Comparison of ENCODE assay signal across 8 mouse cellular contexts in genomic region chr5:111059140-111059921, GRCm38 (mm10).
A peak's percentile ranks its signal among the peaks of the same experiment; 100 is the strongest.
DNase-seq lines count a peak whose midpoint lies in the region; ATAC-seq lines count a peak whose summit lies in the region.

No protein-coding gene starts in this region.

- H3K9ac ChIP-seq in midbrain, embryonic 13.5 days (replicated peaks): no peak overlapping the region

- ATAC-seq in midbrain, embryonic 13.5 days: no peak
- ATAC-seq in hematopoietic stem cell, adult 5-6 weeks (replicated peaks in 1 of 2; ENCODE audit: insufficient read depth in 1 of 2, low FRiP score in 2 of 2, low TSS enrichment in 1 of 2, low read depth in 1 of 2, poor library complexity in 2 of 2, severe bottlenecking in 2 of 2): peak; percentile 39 to 42; a peak in 3 of 4 replicates

- DNase-seq in adrenal gland, postnatal 14 days: peak; percentile 50
- no peak for DNase-seq in adrenal gland, adult 18-20 months (ENCODE audit: low spot score in 2 of 2)
- DNase-seq in midbrain, embryonic 10.5 days (ENCODE audit: low spot score): no peak
- peak; percentile 61 for DNase-seq in thymus, postnatal 25 days
- DNase-seq in testis, postnatal 14 days (ENCODE audit: low spot score): no peak
- DNase-seq in left cerebral cortex, postnatal 14 days (ENCODE audit: low spot score in 2 of 2): no peak

- no peak overlapping the region for H3K4me2 ChIP-seq in midbrain, embryonic 13.5 days (replicated peaks)

- H3K36me3 ChIP-seq in midbrain, embryonic 13.5 days: no peaks in the 10 kb centered on the region
- no peaks in the 10 kb centered on the region for H3K36me3 ChIP-seq in midbrain, embryonic 10.5 days

- intact Hi-C loops in left cerebral cortex, postnatal 14 days (cut with DNase I): no loop called here

- no peak overlapping the region for H3K4me3 ChIP-seq in midbrain, embryonic 13.5 days (replicated peaks)
- no peak overlapping the region for H3K4me3 ChIP-seq in midbrain, embryonic 10.5 days

- H3K4me1 ChIP-seq in midbrain, embryonic 13.5 days (replicated peaks): peaks cover 63% of the 10 kb centered on the region
- H3K4me1 ChIP-seq in midbrain, embryonic 10.5 days: peaks cover 58% of the 10 kb centered on the region

- H3K9me3 ChIP-seq in midbrain, embryonic 13.5 days: no peaks in the 10 kb centered on the region
- H3K9me3 ChIP-seq in midbrain, embryonic 10.5 days (replicated peaks): no peaks in the 10 kb centered on the region

- 80% methylated on average over 11 of the region's 11 CpGs for WGBS in midbrain, embryonic 13.5 days
- WGBS in midbrain, embryonic 10.5 days: 84% methylated on average over 11 of the region's 11 CpGs

- 0 out of 2 replicates have a peak overlapping the region, but pooled peaks have one; percentile 25 for H3K27ac ChIP-seq in midbrain, embryonic 13.5 days
- H3K27ac ChIP-seq in midbrain, embryonic 10.5 days (replicated peaks): no peak overlapping the region

- no peaks in the 10 kb centered on the region for H3K27me3 ChIP-seq in midbrain, embryonic 13.5 days
- 0 out of 2 replicates have a peak, but pooled peaks cover 8% of the 10 kb centered on the region for H3K27me3 ChIP-seq in midbrain, embryonic 10.5 days (ENCODE audit: low read depth, poor library complexity, severe bottlenecking)

Comparison
In these comparisons a context has a peak if more than half of its experiments do, and no peak if none do; other contexts are left out.
1. DNase-seq: peak in adrenal gland, postnatal 14 days (single experiment) and thymus, postnatal 25 days (single experiment); none in adrenal gland, adult 18-20 months (0 of 2), midbrain, embryonic 10.5 days (single experiment), testis, postnatal 14 days (single experiment) and left cerebral cortex, postnatal 14 days (0 of 2).